Mouse (Mus musculus): Measurements from ENCODE around the gene Mc1r. TPM values are rescaled to one million over a fixed set of nuclear protein-coding genes. Genes with fewer than 3 reads are reported as not detected.
A peak's percentile ranks its signal among the peaks of the same experiment; 100 is the strongest.

Mc1r gene
- 0.09 and 0.20 TPM in 2 replicates for polyA plus RNA-seq (2016; fragmentation: Nextera tagmentation; extraction: Ambion mirVana)

DNA sequence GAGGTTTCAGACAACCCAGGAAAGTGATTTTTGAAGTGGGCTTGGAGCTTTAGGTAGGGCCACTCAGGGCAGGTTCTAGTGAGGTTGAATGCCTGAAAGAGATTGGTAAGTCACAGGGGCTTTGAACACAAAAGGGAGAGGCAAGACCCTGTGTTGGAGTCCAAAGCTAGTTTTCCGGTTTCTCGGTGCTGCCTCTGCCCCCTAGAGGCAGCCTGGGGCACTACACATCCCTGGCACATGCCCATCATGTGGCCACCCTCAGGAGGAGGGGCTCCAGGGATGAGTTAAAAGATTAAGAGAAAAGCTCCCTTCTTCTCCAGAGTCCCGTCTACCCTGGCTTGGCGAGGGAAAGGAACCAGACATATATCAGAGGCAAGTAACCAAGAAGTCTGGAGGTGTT lies at the start of gene Mc1r:
TSS of gene Mc1r (plus strand) at position 322 of the 400 bp plus-strand sequence.
- Histone ChIP-seq H3K4me1 (peaks cover 34% of the 10 kb centered on the region), H3K9ac (no peak within 1 kb of the TSS), H3K27me3 (peaks cover 14% of the 10 kb centered on the region), H3K4me3 (no peak within 1 kb of the TSS), H3K36me3 (peaks cover 23% of the 10 kb centered on the region), H3K4me2 (replicated peaks) (0 out of 2 replicates have a peak within 1 kb of the TSS, but pooled peaks have one; percentile 6), H3K27ac (no peak within 1 kb of the TSS), H3K9me3 (replicated peaks) (no peaks in the 10 kb centered on the region)
- ATAC-seq (ENCODE audit: low FRiP score) = no peak
- 10% methylated on average over 4 of the region's 4 CpGs for WGBS

DNA sequence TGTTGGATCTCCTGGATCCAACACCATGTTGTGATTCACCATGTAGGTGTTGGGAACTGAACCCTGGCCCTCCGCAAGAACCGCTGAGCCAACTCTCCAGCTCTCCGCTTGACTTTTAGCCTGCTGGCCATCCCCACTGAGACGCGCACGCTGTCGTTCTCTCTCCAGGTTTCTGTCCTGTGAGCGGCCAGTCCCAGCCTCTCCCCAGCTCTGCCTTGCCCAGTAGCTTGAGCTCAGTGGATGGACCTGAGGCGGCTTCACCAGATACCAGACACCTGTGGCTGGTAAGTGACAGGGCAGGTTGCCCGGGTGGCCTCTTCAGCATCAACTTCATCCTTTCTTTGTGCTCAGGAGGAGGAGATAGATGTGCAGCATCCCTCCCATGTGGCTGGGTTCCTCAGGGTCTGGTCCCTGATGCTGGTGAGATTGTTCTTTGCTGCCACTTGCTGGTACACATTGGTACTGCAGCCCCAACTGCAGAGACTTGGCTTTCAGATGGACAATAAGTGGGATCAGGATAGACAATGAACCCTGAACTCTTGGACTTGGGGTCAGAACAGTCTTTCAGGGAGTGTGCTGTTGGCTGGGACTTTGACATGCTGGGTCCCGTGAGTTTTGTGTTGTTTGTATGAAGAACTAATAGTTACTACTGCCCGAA lies 45.7 kb upstream of the Mc1r start:
- H3K4me1 ChIP-seq = no peaks in the 10 kb centered on the region
- H3K4me2 ChIP-seq (replicated peaks) = no peak overlapping the region
- no peaks in the 10 kb centered on the region for H3K27me3 ChIP-seq
- no peak overlapping the region for H3K9ac ChIP-seq
- peak; percentile 67 for ATAC-seq (ENCODE audit: low FRiP score)
- peaks cover 61% of the 10 kb centered on the region for H3K36me3 ChIP-seq
- no peak overlapping the region for H3K4me3 ChIP-seq
- peak overlapping the region; percentile 40 for H3K27ac ChIP-seq
- H3K9me3 ChIP-seq (replicated peaks) = no peaks in the 10 kb centered on the region
- WGBS = 43% methylated on average over 12 of the region's 12 CpGs

DNA sequence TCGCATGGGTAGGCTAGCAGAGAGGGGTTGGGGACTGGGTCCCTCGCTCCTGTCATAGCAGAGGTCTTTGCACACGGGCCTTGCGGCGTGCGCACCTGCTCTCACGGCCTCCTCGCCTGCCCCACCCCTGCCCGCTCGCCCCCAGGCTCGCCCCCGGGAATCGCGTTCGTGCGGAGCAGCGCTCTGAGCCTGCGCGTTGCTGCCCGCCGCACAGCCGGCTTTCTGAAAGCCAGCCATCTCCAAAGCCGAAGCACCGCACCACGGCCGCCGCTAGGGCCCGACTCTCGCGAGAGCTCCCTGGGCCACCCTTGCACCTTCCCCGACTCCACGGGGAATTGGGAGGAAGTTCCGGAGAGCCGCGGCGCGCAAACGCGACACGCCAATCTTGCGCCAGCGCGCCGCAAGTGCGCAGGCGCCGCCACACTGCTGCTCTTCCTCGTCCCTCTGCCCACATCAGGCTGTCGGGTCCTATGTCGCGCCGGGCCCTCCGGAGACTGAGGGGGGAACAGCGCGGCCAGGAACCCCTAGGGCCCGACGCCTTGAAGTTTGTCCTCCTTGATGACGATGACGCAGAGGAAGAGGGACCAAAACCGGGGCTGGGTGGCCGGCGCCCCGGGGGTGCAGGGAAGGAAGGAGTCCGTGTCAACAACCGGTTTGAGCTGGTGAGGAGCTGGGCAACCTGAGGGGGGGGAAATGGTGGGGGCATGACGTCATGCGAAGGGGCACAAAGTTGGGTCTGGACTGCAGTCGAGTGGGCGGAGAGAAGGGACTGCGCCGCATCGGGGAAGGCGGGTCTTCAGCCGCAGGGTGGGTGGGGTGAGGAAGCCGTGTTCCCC lies 33.3 kb upstream of the Mc1r start, which contains the start of gene Tcf25:
TSS of gene Tcf25 (plus strand) at position 351 of the 836 bp plus-strand sequence.
- H3K27ac ChIP-seq = peak within 1 kb of the TSS; percentile 94
- peaks cover 19% of the 10 kb centered on the region for H3K4me1 ChIP-seq
- WGBS = under 1% methylated on average over 75 of the region's 75 CpGs
- ATAC-seq (ENCODE audit: low FRiP score) = peak; percentile 91
- H3K4me2 ChIP-seq (replicated peaks) = peak within 1 kb of the TSS; percentile 78
- no peaks in the 10 kb centered on the region; the same call in 1 of the 2 replicates for H3K27me3 ChIP-seq
- peak within 1 kb of the TSS; percentile 81 for H3K9ac ChIP-seq
- no peaks in the 10 kb centered on the region for H3K9me3 ChIP-seq (replicated peaks)
- peak within 1 kb of the TSS; percentile 83 for H3K4me3 ChIP-seq
- H3K36me3 ChIP-seq = peaks cover 16% of the 10 kb centered on the region

DNA sequence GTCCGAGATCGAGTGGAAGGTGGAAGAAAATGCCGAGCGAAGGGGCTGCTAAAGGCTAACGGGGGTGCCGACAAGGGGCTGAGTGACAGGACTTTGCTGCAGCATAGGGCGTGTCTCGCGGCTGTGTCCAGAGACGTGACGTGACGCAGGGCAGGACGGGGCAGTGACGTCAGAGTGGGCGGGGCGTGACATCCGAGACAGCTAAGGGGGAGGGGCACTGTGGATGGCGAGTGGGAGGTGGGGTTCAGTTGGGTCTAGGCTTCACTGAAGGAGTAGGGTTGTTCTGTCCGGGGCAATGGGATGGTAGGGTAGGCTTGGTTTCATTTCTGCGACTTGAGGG lies 32.7 kb upstream of the Mc1r start:
- Histone ChIP-seq H3K4me1 (peaks cover 19% of the 10 kb centered on the region), H3K9ac (peak overlapping the region; percentile 81), H3K27me3 (no peaks in the 10 kb centered on the region; the same call in 1 of the 2 replicates), H3K9me3 (replicated peaks) (no peaks in the 10 kb centered on the region), H3K36me3 (peaks cover 11% of the 10 kb centered on the region; the same call in 1 of the 2 replicates), H3K27ac (peak overlapping the region; percentile 94), H3K4me2 (replicated peaks) (peak overlapping the region; percentile 78), H3K4me3 (peak overlapping the region; percentile 83)
- ATAC-seq (ENCODE audit: low FRiP score) = peak; percentile 80
- under 1% methylated on average over 20 of the region's 20 CpGs for WGBS

DNA sequence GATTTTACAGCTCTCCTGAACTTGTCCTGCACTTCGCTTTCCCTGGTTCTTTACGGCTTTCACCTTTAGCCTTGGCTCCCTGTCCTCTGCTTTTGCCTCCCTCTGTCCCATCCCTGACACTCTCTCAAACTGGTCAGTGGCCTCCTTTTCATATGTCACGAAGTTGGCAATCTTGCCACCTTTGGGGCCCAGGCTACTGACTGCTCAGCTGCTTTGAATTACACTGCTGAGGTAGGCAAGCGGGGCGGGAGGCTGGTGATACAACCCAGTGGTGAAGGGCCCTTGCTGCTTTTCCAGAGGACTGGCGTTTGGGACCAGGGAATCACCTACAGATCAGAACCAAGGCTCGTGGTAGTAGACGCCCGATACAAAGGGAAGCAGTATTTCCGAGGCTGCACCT lies 31.2 kb upstream of the Mc1r start:
- ATAC-seq (ENCODE audit: low FRiP score) = no peak
- 84% methylated on average over 10 of the region's 10 CpGs for WGBS

DNA sequence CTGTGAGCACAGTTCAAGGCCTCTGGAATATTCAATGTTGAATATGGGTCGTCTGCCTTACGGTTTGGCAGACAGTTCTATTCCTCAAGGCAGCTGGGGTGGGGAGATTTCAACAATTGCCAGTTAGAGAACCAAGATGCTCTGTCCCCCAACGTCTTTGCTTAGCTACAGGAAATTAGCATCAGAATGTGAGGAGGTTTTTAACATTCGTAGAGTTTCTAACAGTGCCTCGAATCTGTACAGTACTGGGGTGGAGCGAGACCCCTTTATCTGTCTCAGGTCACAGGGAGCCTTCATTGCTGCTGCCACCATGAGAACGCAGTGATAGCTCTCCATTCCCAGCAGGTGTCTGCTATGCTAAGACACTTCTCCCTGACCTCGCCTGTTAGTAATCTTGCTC lies 30.8 kb upstream of the Mc1r start:
- Histone ChIP-seq H3K27ac (no peak overlapping the region; the same call in 1 of the 2 replicates), H3K4me1 (peaks cover 19% of the 10 kb centered on the region), H3K27me3 (no peaks in the 10 kb centered on the region; the same call in 1 of the 2 replicates), H3K9me3 (replicated peaks) (no peaks in the 10 kb centered on the region), H3K36me3 (peaks cover 10% of the 10 kb centered on the region), H3K9ac (no peak overlapping the region; the same call in 1 of the 2 replicates), H3K4me2 (replicated peaks) (no peak overlapping the region), H3K4me3 (no peak overlapping the region)
- no peak for ATAC-seq (ENCODE audit: low FRiP score)
- WGBS = 60% methylated on average over 8 of the region's 8 CpGs

More for the DNA sequence above, 31.2 kb upstream of the Mc1r start:
- Histone ChIP-seq H3K4me2 (replicated peaks) (no peak overlapping the region), H3K36me3 (peaks cover 6% of the 10 kb centered on the region), H3K27ac (no peak overlapping the region; the same call in 1 of the 2 replicates), H3K4me3 (no peak overlapping the region), H3K27me3 (no peaks in the 10 kb centered on the region; the same call in 1 of the 2 replicates), H3K4me1 (peaks cover 19% of the 10 kb centered on the region), H3K9ac (peak overlapping the region; percentile 35; the same call in 1 of the 2 replicates), H3K9me3 (replicated peaks) (no peaks in the 10 kb centered on the region)

DNA sequence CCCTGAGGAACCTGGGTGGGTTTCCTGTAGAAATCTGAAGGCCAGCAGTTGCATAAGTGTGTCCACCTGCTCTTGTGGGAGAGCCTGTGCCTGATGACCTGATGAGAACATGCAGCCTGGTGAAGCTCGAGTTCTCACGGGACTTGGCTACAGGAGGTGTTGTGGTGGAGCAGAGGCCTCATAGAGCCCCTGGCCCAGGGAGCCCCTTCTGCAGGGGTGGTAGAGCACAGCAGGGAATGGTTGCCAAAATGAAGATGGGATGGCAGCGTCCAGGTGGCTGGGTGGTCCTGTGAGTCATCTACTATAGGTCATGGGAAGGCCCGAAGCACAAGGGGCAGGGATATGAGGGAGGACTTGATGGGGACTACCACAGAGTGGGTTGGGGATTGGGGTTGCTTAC lies 25.2 kb upstream of the Mc1r start:
- Histone ChIP-seq H3K4me2 (replicated peaks) (no peak overlapping the region), H3K9me3 (replicated peaks) (no peaks in the 10 kb centered on the region), H3K36me3 (peaks cover 66% of the 10 kb centered on the region), H3K4me3 (no peak overlapping the region), H3K27me3 (no peaks in the 10 kb centered on the region), H3K4me1 (no peaks in the 10 kb centered on the region), H3K27ac (no peak overlapping the region), H3K9ac (no peak overlapping the region)
- ATAC-seq (ENCODE audit: low FRiP score) = no peak
- 93% methylated on average over 4 of the region's 4 CpGs for WGBS

DNA sequence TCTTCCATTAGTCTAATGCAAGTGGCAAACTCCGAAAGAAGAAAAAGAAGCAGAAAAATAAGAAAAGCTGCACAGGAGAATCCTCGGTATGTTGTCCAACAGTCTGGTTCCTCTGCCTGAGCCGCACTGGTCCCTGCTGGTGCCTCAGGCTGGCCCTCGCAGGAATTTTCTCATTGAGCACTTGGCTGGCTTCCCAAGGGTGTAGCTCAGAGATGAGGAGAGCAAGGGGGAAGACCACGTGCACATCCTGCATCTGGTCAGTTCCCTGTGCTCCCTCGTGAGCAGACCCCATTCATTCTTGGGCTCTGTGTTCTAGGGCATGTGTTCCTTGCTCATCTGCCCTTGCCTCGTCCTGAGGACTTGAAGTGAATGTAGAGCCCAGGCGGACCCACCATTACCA lies 24.4 kb upstream of the Mc1r start:
- Histone ChIP-seq H3K4me3 (no peak overlapping the region), H3K27ac (no peak overlapping the region), H3K9me3 (replicated peaks) (no peaks in the 10 kb centered on the region), H3K27me3 (no peaks in the 10 kb centered on the region), H3K9ac (no peak overlapping the region), H3K36me3 (peaks cover 69% of the 10 kb centered on the region), H3K4me1 (no peaks in the 10 kb centered on the region), H3K4me2 (replicated peaks) (no peak overlapping the region)
- 93% methylated on average over 8 of the region's 8 CpGs for WGBS
- no peak for ATAC-seq (ENCODE audit: low FRiP score)

DNA sequence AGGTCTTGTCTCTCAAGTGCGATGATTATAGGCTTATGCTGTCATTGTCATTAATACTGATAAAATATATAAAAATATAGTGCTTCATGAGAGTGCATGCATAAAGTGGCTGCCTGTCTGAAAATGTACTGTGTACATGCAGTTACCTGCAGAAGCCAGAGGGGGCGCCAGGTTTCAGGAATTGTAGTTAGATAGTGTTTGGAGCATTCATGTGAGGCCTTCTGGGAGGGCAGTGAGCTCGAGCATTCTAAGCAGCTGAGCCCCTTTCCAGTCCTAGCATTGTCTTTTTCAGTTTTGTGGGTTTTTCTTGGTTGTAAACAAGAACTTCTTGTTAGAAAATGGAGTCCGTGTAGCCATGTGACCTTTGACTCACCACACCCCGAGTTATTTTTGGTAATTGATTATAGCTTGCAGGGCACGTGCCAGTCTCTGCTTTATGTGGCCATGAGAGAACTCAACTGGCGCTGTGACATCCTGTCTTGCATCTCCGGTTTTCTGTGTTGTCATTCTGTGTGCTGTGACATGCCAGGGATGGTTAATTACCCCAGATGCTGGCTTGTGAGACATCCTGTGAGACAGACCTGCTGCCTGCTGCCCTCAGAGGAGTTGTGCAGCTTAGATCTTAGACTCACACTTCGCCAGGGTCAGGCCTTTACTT lies 21.9 kb upstream of the Mc1r start:
- Histone ChIP-seq H3K4me2 (replicated peaks) (no peak overlapping the region), H3K4me1 (no peaks in the 10 kb centered on the region), H3K27me3 (no peaks in the 10 kb centered on the region), H3K9me3 (replicated peaks) (no peaks in the 10 kb centered on the region), H3K27ac (no peak overlapping the region), H3K36me3 (peaks cover 94% of the 10 kb centered on the region), H3K9ac (no peak overlapping the region), H3K4me3 (no peak overlapping the region)
- ATAC-seq (ENCODE audit: low FRiP score) = no peak
- 71% methylated on average over 9 of the region's 9 CpGs for WGBS

DNA sequence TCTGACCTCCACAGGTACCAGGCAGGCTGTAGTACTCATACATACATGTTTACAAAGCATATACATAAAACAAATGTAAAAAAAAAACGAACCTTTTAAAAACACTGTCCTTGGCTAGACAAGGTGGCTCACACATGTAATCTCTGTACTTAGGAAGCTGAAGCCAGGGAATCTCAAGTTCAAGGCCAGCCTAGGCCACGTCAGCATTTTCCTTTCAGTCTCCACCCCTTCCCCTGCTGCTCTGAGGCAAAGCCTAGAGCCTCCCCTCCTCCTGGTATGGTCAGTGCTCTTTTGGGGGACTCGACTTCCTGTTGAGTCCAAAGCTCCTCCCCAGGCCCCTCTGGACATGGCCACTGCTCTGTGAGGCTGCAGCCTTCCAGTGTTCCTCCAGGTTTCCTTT lies 19.9 kb upstream of the Mc1r start:
- Histone ChIP-seq H3K4me3 (no peak overlapping the region), H3K9ac (no peak overlapping the region), H3K4me2 (replicated peaks) (no peak overlapping the region), H3K27me3 (no peaks in the 10 kb centered on the region), H3K27ac (no peak overlapping the region), H3K4me1 (no peaks in the 10 kb centered on the region), H3K9me3 (replicated peaks) (no peaks in the 10 kb centered on the region), H3K36me3 (peaks cover 100% of the 10 kb centered on the region)
- 79% methylated on average over 3 of the region's 3 CpGs for WGBS
- ATAC-seq (ENCODE audit: low FRiP score) = no peak

DNA sequence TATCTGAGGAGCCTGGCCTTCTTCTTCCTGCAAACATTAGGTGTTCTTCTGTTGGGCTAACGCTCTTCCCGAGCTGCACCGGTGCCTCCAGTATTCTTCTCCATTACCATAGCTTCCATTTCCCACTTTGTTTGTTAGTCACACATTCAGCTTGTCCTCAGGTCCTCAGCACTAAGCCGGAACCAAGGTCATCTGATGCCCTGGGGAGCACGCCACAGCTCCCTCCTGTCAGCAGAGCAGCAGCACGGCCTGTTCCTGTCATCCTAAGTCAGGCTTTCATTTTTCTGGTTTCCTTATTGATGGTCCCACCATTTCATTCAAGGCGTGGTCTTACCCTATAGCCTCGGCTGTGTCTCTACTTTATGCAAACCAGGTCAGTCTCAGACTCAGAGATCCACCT lies 19.1 kb upstream of the Mc1r start:
- Histone ChIP-seq H3K27me3 (no peaks in the 10 kb centered on the region), H3K4me3 (no peak overlapping the region), H3K36me3 (peaks cover 100% of the 10 kb centered on the region), H3K4me1 (no peaks in the 10 kb centered on the region), H3K9me3 (replicated peaks) (no peaks in the 10 kb centered on the region), H3K9ac (no peak overlapping the region), H3K27ac (no peak overlapping the region), H3K4me2 (replicated peaks) (no peak overlapping the region)
- ATAC-seq (ENCODE audit: low FRiP score) = no peak
- 95% methylated on average over 8 of the region's 8 CpGs for WGBS

DNA sequence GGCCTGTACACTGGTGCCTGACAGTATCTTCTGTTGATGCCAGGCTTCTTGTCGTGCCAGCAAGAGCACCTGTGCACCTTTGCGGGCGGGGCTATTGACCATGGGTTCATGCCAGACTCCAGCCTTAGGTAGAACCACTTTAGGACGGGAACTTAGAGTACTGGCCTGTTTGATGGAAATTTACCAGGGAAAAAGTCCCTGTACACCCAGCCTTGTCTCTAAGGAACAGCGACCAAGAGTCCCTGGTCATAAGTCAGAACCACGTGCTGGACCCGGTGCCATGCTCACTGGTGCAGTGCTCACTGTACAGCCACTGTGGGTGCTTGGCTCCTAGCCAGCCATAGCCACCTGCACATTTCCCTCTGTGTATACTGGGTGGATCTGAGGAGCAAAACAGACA lies 17.9 kb upstream of the Mc1r start:
- 96% methylated on average over 7 of the region's 7 CpGs for WGBS
- no peak for ATAC-seq (ENCODE audit: low FRiP score)
- H3K36me3 ChIP-seq = peaks cover 100% of the 10 kb centered on the region

More for the DNA sequence above, 17.9 kb upstream of the Mc1r start:
- H3K4me3 ChIP-seq = no peak overlapping the region
- no peak overlapping the region for H3K9ac ChIP-seq
- H3K4me1 ChIP-seq = no peaks in the 10 kb centered on the region
- no peak overlapping the region for H3K4me2 ChIP-seq (replicated peaks)
- H3K27ac ChIP-seq = no peak overlapping the region
- no peaks in the 10 kb centered on the region for H3K27me3 ChIP-seq
- no peaks in the 10 kb centered on the region for H3K9me3 ChIP-seq (replicated peaks)
